ENCODE assay signal across 9 mouse cellular contexts in genomic region chr19:18629589-18629988, GRCm38 (mm10). TPM values are rescaled to one million over a fixed set of nuclear protein-coding genes. Genes with fewer than 3 reads are reported as not detected.
DNase-seq lines count a peak whose midpoint lies in the region; ATAC-seq and TF ChIP-seq lines count a peak whose summit lies in the region.
"Had no signal": no experiment of that assay in that cellular context is flagged by ENCODE, and none has a peak within 500 bp of the region (broad histone marks: within the 10 kb centered on the region; RNA-seq: fewer than 3 reads in every experiment).

No protein-coding gene starts in this region.

- no peak for TF ChIP-seq EP300 in heart, adult 2 months (IDR thresholded peaks at IDR 0.05; ENCODE audit: insufficient read depth, low read depth, low read length)

- no peak overlapping the region for H3K9ac ChIP-seq in heart, adult 2 months (ENCODE audit: low read depth, low read length)
- no peak overlapping the region for H3K9ac ChIP-seq in midbrain, embryonic 15.5 days
- no peak overlapping the region for H3K9ac ChIP-seq in midbrain, embryonic 13.5 days (replicated peaks)

- no peaks in the 10 kb centered on the region for H3K27me3 ChIP-seq in heart, adult 2 months (ENCODE audit: control insufficient read depth, insufficient read depth, low read length)
- peaks cover 6% of the 10 kb centered on the region; the same call in 1 of the 2 replicates for H3K27me3 ChIP-seq in midbrain, embryonic 15.5 days (replicated peaks)
- H3K27me3 ChIP-seq in midbrain, embryonic 13.5 days = peaks cover 10% of the 10 kb centered on the region; the same call in 1 of the 2 replicates
- no peaks in the 10 kb centered on the region for H3K27me3 ChIP-seq in myocyte (ENCODE audit: control insufficient read depth, insufficient read depth, insufficient read length)

- ATAC-seq in midbrain, embryonic 15.5 days (replicated peaks) = no peak
- ATAC-seq in midbrain, embryonic 13.5 days = no peak

- 45% methylated on average over 1 of the region's 1 CpGs for WGBS in heart, adult 2 months
- 55% methylated on average over 1 of the region's 1 CpGs for WGBS in midbrain, embryonic 15.5 days
- 67% methylated on average over 1 of the region's 1 CpGs for WGBS in midbrain, embryonic 13.5 days

- no peak for TF ChIP-seq CTCF in heart, adult 2 months (IDR thresholded peaks at IDR 0.05)
- TF ChIP-seq CTCF in left cerebral cortex, adult 2 months (IDR thresholded peaks at IDR 0.05) = no peak

- peaks cover 7% of the 10 kb centered on the region for H3K79me2 ChIP-seq in heart, adult 2 months (replicated peaks; ENCODE audit: control insufficient read depth, insufficient read depth, low read length)
- peaks cover 61% of the 10 kb centered on the region for H3K79me2 ChIP-seq in myocyte (ENCODE audit: control insufficient read depth, insufficient read depth)

- TF ChIP-seq POLR2A in heart, adult 2 months (IDR thresholded peaks at IDR 0.05; ENCODE audit: insufficient read depth, low read depth, low read length) = no peak
- TF ChIP-seq POLR2A in myocyte (IDR thresholded peaks at IDR 0.05; ENCODE audit: insufficient read length, low read depth) = no peak

- H3K36me3 ChIP-seq in heart, adult 2 months (ENCODE audit: control insufficient read depth, insufficient read depth, low read length) = peaks cover 11% of the 10 kb centered on the region
- no peaks in the 10 kb centered on the region for H3K36me3 ChIP-seq in midbrain, embryonic 15.5 days (replicated peaks)
- no peaks in the 10 kb centered on the region for H3K36me3 ChIP-seq in midbrain, embryonic 13.5 days
- no peaks in the 10 kb centered on the region for H3K36me3 ChIP-seq in myocyte (ENCODE audit: control insufficient read depth, insufficient read depth)

- H3K4me3 ChIP-seq in heart, adult 2 months = peak overlapping the region; percentile 67; the same call in 1 of the 2 replicates
- no peak overlapping the region for H3K4me3 ChIP-seq in midbrain, embryonic 15.5 days
- H3K4me3 ChIP-seq in midbrain, embryonic 13.5 days (replicated peaks) = no peak overlapping the region
- peak overlapping the region; percentile 79 for H3K4me3 ChIP-seq in myocyte
- no peak overlapping the region for H3K4me3 ChIP-seq in left cerebral cortex, adult 2 months

- peaks cover 8% of the 10 kb centered on the region for H3K4me1 ChIP-seq in heart, adult 2 months (ENCODE audit: control insufficient read depth, insufficient read depth, low read length)
- peaks cover 12% of the 10 kb centered on the region for H3K4me1 ChIP-seq in midbrain, embryonic 15.5 days
- H3K4me1 ChIP-seq in midbrain, embryonic 13.5 days (replicated peaks) = peaks cover 9% of the 10 kb centered on the region

- H3ac ChIP-seq in myocyte (ENCODE audit: control insufficient read depth, insufficient read length) = no peak overlapping the region

- DNase-seq in heart, adult 2 months = no peak
- DNase-seq in heart, postnatal 36 days = no peak
- peak; percentile 93 for DNase-seq in kidney, adult 9 months
- no peak for DNase-seq in layer of hippocampus, postnatal 10 days (ENCODE audit: low spot score in 2 of 2)
- no peak for DNase-seq in left cerebral cortex, adult 2 months (ENCODE audit: extremely low spot score in 1 of 2, low spot score in 2 of 2)

- 0 out of 2 replicates have a peak overlapping the region, but pooled peaks have one; percentile 99 for H3K4me2 ChIP-seq in midbrain, embryonic 15.5 days
- no peak overlapping the region for H3K4me2 ChIP-seq in midbrain, embryonic 13.5 days (replicated peaks)
- peak overlapping the region; percentile 64 for H3K4me2 ChIP-seq in myocyte (ENCODE audit: low read depth)

- intact Hi-C loops in heart, adult 2 months (cut with DNase I) = no loop called here
- intact Hi-C loops in heart, postnatal 36 days (cut with DNase I) = no loop called here
- intact Hi-C loops in left cerebral cortex, adult 2 months (cut with DNase I) = no loop called here

- peak overlapping the region; percentile 83 for H3K27ac ChIP-seq in heart, adult 2 months
- H3K27ac ChIP-seq in midbrain, embryonic 15.5 days = no peak overlapping the region
- no peak overlapping the region for H3K27ac ChIP-seq in midbrain, embryonic 13.5 days
- H3K27ac ChIP-seq in left cerebral cortex, adult 2 months = no peak overlapping the region

- H3K9me3 ChIP-seq in midbrain, embryonic 15.5 days = no peaks in the 10 kb centered on the region
- H3K9me3 ChIP-seq in midbrain, embryonic 13.5 days = no peaks in the 10 kb centered on the region
- H3K9me3 ChIP-seq: G1E had no signal

TF ChIP-seq in myocyte, 11 proteins besides CTCF, POLR2A, EP300 and RAD21:
- TF ChIP-seq E2F4 (IDR thresholded peaks at IDR 0.05; ENCODE audit: insufficient read depth) (no peak), TCF12 (IDR thresholded peaks at IDR 0.05; ENCODE audit: insufficient read depth, poor library complexity, severe bottlenecking) (no peak), MAX (IDR thresholded peaks at IDR 0.05; ENCODE audit: low read depth) (no peak), USF1 (IDR thresholded peaks at IDR 0.05; ENCODE audit: low read depth) (no peak), POLR2AphosphoS2 (IDR thresholded peaks at IDR 0.05; ENCODE audit: insufficient read length, low read depth) (no peak), TCF3 (IDR thresholded peaks at IDR 0.05; ENCODE audit: insufficient read length, low read depth) (no peak), CEBPB (IDR thresholded peaks at IDR 0.05; ENCODE audit: insufficient read depth, poor library complexity, severe bottlenecking) (no peak), SRF (IDR thresholded peaks at IDR 0.05; ENCODE audit: control insufficient read depth, insufficient read length, low read depth) (no peak), MYOD1 (IDR thresholded peaks at IDR 0.05; ENCODE audit: control insufficient read depth in 1 of 3, insufficient read length in 2 of 3, low read depth in 2 of 3) (no peak), REST (IDR thresholded peaks at IDR 0.05; ENCODE audit: insufficient read depth, insufficient read length) (no peak), MYOG (IDR thresholded peaks at IDR 0.05; ENCODE audit: control insufficient read depth in 1 of 3, insufficient read depth in 1 of 3, insufficient read length in 2 of 3, low read depth in 2 of 3) (no peak)

RNA-seq across cellular contexts. Expression of gene Ostf1, which starts 2.0 kb away (rescaled TPM):
- total RNA-seq in heart, adult 2 months (2021) = 10 to 100 TPM; 35.3 to 37.6 TPM
- polyA plus RNA-seq in heart, adult 2 months (2012; rRNA removed) = 29.5 and 31.5 TPM in 2 replicates
- total RNA-seq in heart, postnatal 36 days (2021) = 10 to 100 TPM; 37.8 to 42.5 TPM
- polyA plus RNA-seq in midbrain, embryonic 15.5 days (2015; fragmentation: Nextera tagmentation; extraction: Ambion mirVana) = 37.2 and 42.4 TPM in 2 replicates
- 34.6 and 34.7 TPM in 2 replicates for polyA plus RNA-seq in midbrain, embryonic 13.5 days (2015; fragmentation: Nextera tagmentation; extraction: Ambion mirVana)
- 119 TPM for polyA plus RNA-seq in myocyte (2012; fragmentation: generic; extraction: Trizol)
- total RNA-seq in layer of hippocampus, postnatal 10 days (2021) = 10 to 100 TPM; 30.6 to 38.2 TPM
- 10 to 100 TPM; 18.8 to 19.7 TPM for total RNA-seq in left cerebral cortex, adult 2 months (2021)

RNA-seq across cellular contexts. Expression of gene Nmrk1, which starts 2.2 kb away (rescaled TPM):
- 1 to 10 TPM; 2.3 to 2.5 TPM for total RNA-seq in heart, adult 2 months (2021)
- 5.4 and 9.7 TPM in 2 replicates for polyA plus RNA-seq in heart, adult 2 months (2012; rRNA removed)
- total RNA-seq in heart, postnatal 36 days (2021) = 1 to 10 TPM; 2.6 to 3.0 TPM
- 6.6 and 7.2 TPM in 2 replicates for polyA plus RNA-seq in midbrain, embryonic 15.5 days (2015; fragmentation: Nextera tagmentation; extraction: Ambion mirVana)
- polyA plus RNA-seq in midbrain, embryonic 13.5 days (2015; fragmentation: Nextera tagmentation; extraction: Ambion mirVana) = 5.0 and 5.6 TPM in 2 replicates
- polyA plus RNA-seq in myocyte (2012; fragmentation: generic; extraction: Trizol) = 2.0 TPM
- total RNA-seq in layer of hippocampus, postnatal 10 days (2021) = 1 to 10 TPM; 7.4 to 8.0 TPM
- total RNA-seq in left cerebral cortex, adult 2 months (2021) = 1 to 10 TPM; 4.9 to 5.4 TPM

RNA-seq across cellular contexts. Expression of gene Carnmt1, which starts 41.0 kb away (rescaled TPM):
- total RNA-seq in heart, adult 2 months (2021) = 10 to 100 TPM; 32.8 to 36.4 TPM
- 13.0 and 23.3 TPM in 2 replicates for polyA plus RNA-seq in heart, adult 2 months (2012; rRNA removed)
- total RNA-seq in heart, postnatal 36 days (2021) = 10 to 100 TPM; 32.2 to 35.5 TPM
- polyA plus RNA-seq in midbrain, embryonic 15.5 days (2015; fragmentation: Nextera tagmentation; extraction: Ambion mirVana) = 11.2 and 13.6 TPM in 2 replicates
- 13.2 and 14.7 TPM in 2 replicates for polyA plus RNA-seq in midbrain, embryonic 13.5 days (2015; fragmentation: Nextera tagmentation; extraction: Ambion mirVana)
- polyA plus RNA-seq in myocyte (2012; fragmentation: generic; extraction: Trizol) = 6.1 TPM
- 10 to 100 TPM; 11.4 to 11.6 TPM for total RNA-seq in layer of hippocampus, postnatal 10 days (2021)
- total RNA-seq in left cerebral cortex, adult 2 months (2021) = 10 to 100 TPM; 12.6 to 12.9 TPM

Comparison
In these comparisons a context has a peak if more than half of its experiments do, and no peak if none do; other contexts are left out.
1. H3K4me3 ChIP-seq: peak in heart, adult 2 months (single experiment) and myocyte (single experiment); none in midbrain, embryonic 15.5 days (single experiment), midbrain, embryonic 13.5 days (single experiment) and left cerebral cortex, adult 2 months (single experiment).